15 mouse cellular contexts compared by ENCODE assay signal in the genomic region with DNA sequence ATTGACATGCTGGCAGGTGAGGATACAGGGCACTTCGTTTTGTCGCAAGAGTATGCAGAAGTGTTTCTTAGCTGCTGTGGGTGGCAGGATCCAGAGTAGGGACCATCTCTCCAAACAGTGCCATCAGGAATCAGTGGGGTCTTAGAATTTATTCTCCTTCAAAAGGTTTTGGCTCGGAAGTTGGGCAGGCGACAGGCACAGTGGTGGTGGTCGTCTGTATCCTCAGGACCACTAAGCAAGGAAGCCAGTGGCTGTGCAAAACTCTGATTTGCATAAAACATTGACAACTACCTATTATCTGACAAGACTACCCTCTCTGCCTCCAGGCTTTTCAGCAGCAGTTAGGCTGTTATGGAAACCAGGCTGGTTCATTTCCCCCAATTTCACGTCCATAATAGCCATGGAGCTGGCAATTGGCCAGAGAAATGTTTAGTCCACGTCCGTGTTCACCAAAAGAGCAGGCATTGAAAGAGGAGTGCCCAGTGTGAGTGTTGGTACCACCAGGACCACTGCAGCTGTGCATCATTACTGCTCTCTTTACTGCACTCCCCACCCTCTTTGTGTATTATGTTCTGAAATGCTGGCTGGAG.
A peak's percentile ranks its signal among the peaks of the same experiment; 100 is the strongest.
DNase-seq lines count a peak whose midpoint lies in the region; ATAC-seq and TF ChIP-seq lines count a peak whose summit lies in the region.
"Had no signal": no experiment of that assay in that cellular context is flagged by ENCODE, and none has a peak within 500 bp of the region (broad histone marks: within the 10 kb centered on the region; RNA-seq: fewer than 3 reads in every experiment).

No protein-coding gene starts in this region.

- no peaks in the 10 kb centered on the region for H3K9me3 ChIP-seq in embryonic facial prominence, embryonic 14.5 days (ENCODE audit: control insufficient read depth, low read length)
- no peaks in the 10 kb centered on the region for H3K9me3 ChIP-seq in hindbrain, embryonic 13.5 days
- H3K9me3 ChIP-seq in midbrain, postnatal 0 days (ENCODE audit: low read length) = no peaks in the 10 kb centered on the region
- H3K9me3 ChIP-seq: kidney, embryonic 15.5 days had no signal

- peak; percentile 8 for DNase-seq in NIH3T3 (ENCODE audit: low read depth)
- peak; percentile 49 for DNase-seq in embryonic facial prominence, embryonic 14.5 days (ENCODE audit: low spot score)
- DNase-seq in midbrain, postnatal 0 days (ENCODE audit: low spot score) = peak; percentile 51
- no peak for DNase-seq in kidney, postnatal 14 days
- DNase-seq in ovary, postnatal 36 days (ENCODE audit: low spot score) = no peak
- no peak for DNase-seq in left cerebral cortex, postnatal 25 days (ENCODE audit: low spot score in 2 of 2)
- DNase-seq: adrenal gland, postnatal 10 days; cerebellum, adult 11-12 months; heart, adult 18-20 months; heart, postnatal 14 days; liver; thymus, postnatal 14 days had no signal

- H3K4me2 ChIP-seq in embryonic facial prominence, embryonic 14.5 days (ENCODE audit: low read depth, low read length) = no peak overlapping the region
- H3K4me2 ChIP-seq in hindbrain, embryonic 13.5 days = peak overlapping the region; percentile 34
- H3K4me2 ChIP-seq in midbrain, postnatal 0 days (ENCODE audit: low read depth, low read length, poor library complexity, severe bottlenecking) = no peak overlapping the region
- H3K4me2 ChIP-seq: kidney, embryonic 15.5 days had no signal

- TF ChIP-seq CTCF in midbrain, postnatal 0 days (IDR thresholded peaks at IDR 0.05) = no peak

- 19% methylated on average over 8 of the region's 8 CpGs for WGBS in embryonic facial prominence, embryonic 14.5 days
- 21% methylated on average over 8 of the region's 8 CpGs for WGBS in hindbrain, embryonic 13.5 days
- WGBS in midbrain, postnatal 0 days = 14% methylated on average over 8 of the region's 8 CpGs

- H3K9ac ChIP-seq in embryonic facial prominence, embryonic 14.5 days (ENCODE audit: low read depth, low read length) = no peak overlapping the region
- H3K9ac ChIP-seq in hindbrain, embryonic 13.5 days = 0 out of 2 replicates have a peak overlapping the region, but pooled peaks have one; percentile 5
- H3K9ac ChIP-seq in midbrain, postnatal 0 days (replicated peaks; ENCODE audit: low read length, poor library complexity, severe bottlenecking) = no peak overlapping the region
- H3K9ac ChIP-seq: kidney, embryonic 15.5 days had no signal

- H3K36me3 ChIP-seq in embryonic facial prominence, embryonic 14.5 days (ENCODE audit: control insufficient read depth, insufficient read depth, low read length) = no peaks in the 10 kb centered on the region
- no peaks in the 10 kb centered on the region for H3K36me3 ChIP-seq in hindbrain, embryonic 13.5 days
- H3K36me3 ChIP-seq in midbrain, postnatal 0 days (ENCODE audit: insufficient read depth, low read length) = no peaks in the 10 kb centered on the region
- H3K36me3 ChIP-seq: kidney, embryonic 15.5 days had no signal

- H3K4me1 ChIP-seq in embryonic facial prominence, embryonic 14.5 days (ENCODE audit: control insufficient read depth, insufficient read depth, low read length) = peaks cover 8% of the 10 kb centered on the region; the same call in 1 of the 2 replicates
- H3K4me1 ChIP-seq in hindbrain, embryonic 13.5 days (replicated peaks) = peaks cover 24% of the 10 kb centered on the region
- peaks cover 7% of the 10 kb centered on the region; the same call in 1 of the 2 replicates for H3K4me1 ChIP-seq in midbrain, postnatal 0 days (ENCODE audit: insufficient read depth, low read length)

- no peak for ATAC-seq in embryonic facial prominence, embryonic 14.5 days (ENCODE audit: low read depth)
- ATAC-seq in hindbrain, embryonic 13.5 days (ENCODE audit: low FRiP score) = peak; percentile 80
- peak; percentile 47; the same call in 1 of the 2 replicates for ATAC-seq in midbrain, postnatal 0 days (ENCODE audit: low FRiP score)
- ATAC-seq: lung, postnatal 0 days had no signal

- H3K27me3 ChIP-seq in embryonic facial prominence, embryonic 14.5 days (replicated peaks; ENCODE audit: control insufficient read depth, insufficient read depth, low read length) = no peaks in the 10 kb centered on the region
- H3K27me3 ChIP-seq in hindbrain, embryonic 13.5 days = no peaks in the 10 kb centered on the region
- H3K27me3 ChIP-seq in midbrain, postnatal 0 days (ENCODE audit: insufficient read depth, low read length) = no peaks in the 10 kb centered on the region

- no peak overlapping the region for H3K4me3 ChIP-seq in embryonic facial prominence, embryonic 14.5 days (ENCODE audit: low read depth, low read length)
- no peak overlapping the region for H3K4me3 ChIP-seq in hindbrain, embryonic 13.5 days
- no peak overlapping the region for H3K4me3 ChIP-seq in midbrain, postnatal 0 days (ENCODE audit: low read depth, low read length)
- H3K4me3 ChIP-seq: kidney, embryonic 15.5 days had no signal

- H3K27ac ChIP-seq in embryonic facial prominence, embryonic 14.5 days (replicated peaks; ENCODE audit: low read depth, low read length) = no peak overlapping the region
- peak overlapping the region; percentile 86 for H3K27ac ChIP-seq in hindbrain, embryonic 13.5 days
- H3K27ac ChIP-seq in midbrain, postnatal 0 days (ENCODE audit: low read depth, low read length) = peak overlapping the region; percentile 59
- H3K27ac ChIP-seq: kidney, embryonic 15.5 days had no signal

- intact Hi-C loops in left cerebral cortex, postnatal 25 days (cut with DNase I) = no loop called here

Comparison
In these comparisons a context has a peak if more than half of its experiments do, and no peak if none do; other contexts are left out.
1. DNase-seq: peak in NIH3T3 (single experiment), embryonic facial prominence, embryonic 14.5 days (single experiment) and midbrain, postnatal 0 days (single experiment); none in kidney, postnatal 14 days (single experiment), ovary, postnatal 36 days (single experiment) and left cerebral cortex, postnatal 25 days (0 of 2).